Mouse (Mus musculus) liver, embryonic 14.5 days (tissue): Measurements from ENCODE around the gene Kif7. TPM values are rescaled to one million over a fixed set of nuclear protein-coding genes. Genes with fewer than 3 reads are reported as not detected.

Experiments used
- ATAC-seq: fragments of 200-750 bp; cut with Nextera tagmentation; 2 replicates; pipeline ENCODE4 v1.8.0; 2017; ENCODE audit warnings: moderate number of reproducible peaks, mild to moderate bottlenecking, moderate library complexity; ENCODE audit not compliant: insufficient read depth
- DNase-seq, 3 experiments: peaks; one replicate each; pipeline ENCODE4 v3.0.0-alpha.2; 2012 to 2013; ENCODE audit warnings: low read depth in 3 of 3, low spot score in 3 of 3
- H3K27ac ChIP-seq: fragments of 300-500 bp; sonication (generic); 2 replicates; pipeline ENCODE4 v1.5.1; 2014; ENCODE audit warnings: moderate library complexity, mild to moderate bottlenecking, control low read depth, inconsistent platforms
- H3K27me3 ChIP-seq: fragments of 300-500 bp; sonication (generic); 2 replicates; pipeline ENCODE4 v1.6.1; 2014; ENCODE audit warnings: mild to moderate bottlenecking, low read length, moderate library complexity; ENCODE audit not compliant: control insufficient read depth, insufficient read depth
- H3K36me3 ChIP-seq: fragments of 300-500 bp; sonication (generic); replicated peaks from 2 replicates; pipeline ENCODE4 v1.6.1; 2014; ENCODE audit warnings: low read depth; ENCODE audit not compliant: control insufficient read depth, insufficient read depth
- H3K4me1 ChIP-seq, 2 experiments: fragments of 200-500 bp in 1 of 2; fragments of 300-500 bp in 1 of 2; sonication (generic) in 1 of 2; replicated peaks; 2 replicates each; pipeline ENCODE4 v1.6.1; 2012 to 2014; ENCODE audit warnings: antibody characterized with exemption in 1 of 2, inconsistent platforms in 1 of 2, low read length in 1 of 2; ENCODE audit not compliant: control insufficient read depth in 2 of 2, insufficient read depth in 2 of 2
- H3K4me2 ChIP-seq: fragments of 300-500 bp; sonication (generic); 2 replicates; pipeline ENCODE4 v1.6.1; 2014; ENCODE audit warnings: low read depth, mild to moderate bottlenecking, control low read depth, moderate library complexity
- H3K4me3 ChIP-seq, 2 experiments: fragments of 200-500 bp in 1 of 2; fragments of 300-500 bp in 1 of 2; sonication (generic) in 1 of 2; 2 replicates each; pipeline ENCODE4 v1.5.1; 2012 to 2014; ENCODE audit warnings: low read depth in 2 of 2, low read length in 2 of 2, mild to moderate bottlenecking in 2 of 2, control low read depth in 1 of 2, inconsistent platforms in 1 of 2, moderate library complexity in 1 of 2; ENCODE audit not compliant: insufficient read depth in 1 of 2
- H3K9ac ChIP-seq: fragments of 300-500 bp; sonication (generic); replicated peaks from 2 replicates; pipeline ENCODE4 v1.6.1; 2014; ENCODE audit warnings: mild to moderate bottlenecking, control low read depth, moderate library complexity
- H3K9me3 ChIP-seq: fragments of 300-500 bp; sonication (generic); 2 replicates; pipeline ENCODE4 v1.6.1; 2016; ENCODE audit warnings: low read length, mixed read lengths; ENCODE audit not compliant: control insufficient read depth
- CTCF ChIP-seq: IDR thresholded peaks from 2 replicates; pipeline ENCODE4 v1.5.1; 2016; ENCODE audit warnings: antibody characterized with exemption, low read depth, control low read depth
- EP300 ChIP-seq: IDR thresholded peaks from 2 replicates; pipeline ENCODE4 v1.6.1; 2016; ENCODE audit warnings: antibody characterized with exemption, low read depth
- WGBS: fragments of 180-500 bp; shearing (Covaris S2); extraction: QIAGEN DNeasy Blood & Tissue Kit; methylation state at CpG from one replicate; pipeline ENCODE4 v1.1.7; 2014; ENCODE audit not compliant: insufficient replicate concordance; 5-methylcytosine and 5-hydroxymethylcytosine counted together
- polyA plus RNA-seq, 2 experiments: library from polyadenylated mRNA; depleted of rRNA in 1 of 2; stranded (reverse) in 1 of 2; unstranded in 1 of 2; fragments of >200 nt; fragmentation: Nextera tagmentation in 1 of 2; extraction: Ambion mirVana in 1 of 2; gene quantifications; 2 replicates each; pipeline versions ENCODE4 v1.2.1 to v1.2.3; 2012 to 2014

Kif7 gene
- polyA plus RNA-seq, 2 experiments, result 0.15 to 0.56 TPM

GRCm38 (mm10) chr7:79742659-79743536, 27.4 kb upstream of the Kif7 start, which contains the start of the genes Pex11a and Wdr93:
Pex11a (minus strand) TSS chr7:79743131.
Wdr93 (plus strand) TSS chr7:79743163.
- H3K9ac ChIP-seq, result peak within 1 kb of the TSS; percentile 2
- peak; percentile 44 to 55 (median 45) for DNase-seq
- WGBS, result 3% methylated on average over 46 of the region's 46 CpGs
- no peaks in the 10 kb centered on the region for H3K36me3 ChIP-seq
- peaks cover 3 to 6% of the 10 kb centered on the region in 2 experiments; a peak in 2 of 4 replicates for H3K4me1 ChIP-seq
- peak within 1 kb of the TSS; percentile 51 to 60 for H3K4me3 ChIP-seq
- no peak within 1 kb of the TSS for H3K27ac ChIP-seq
- H3K4me2 ChIP-seq, result peak within 1 kb of the TSS; percentile 70
- TF ChIP-seq CTCF (no peak), EP300 (no peak)
- ATAC-seq, result peak; percentile 48; the same call in 1 of the 2 replicates
- H3K27me3 ChIP-seq, result no peaks in the 10 kb centered on the region
- no peaks in the 10 kb centered on the region for H3K9me3 ChIP-seq

- Histone ChIP-seq H3K9me3 (no peaks in the 10 kb centered on the region), H3K4me3 (peak overlapping the region; percentile 51 to 60), H3K4me1 (peaks cover 3 to 6% of the 10 kb centered on the region in 2 experiments; a peak in 2 of 4 replicates), H3K36me3 (no peaks in the 10 kb centered on the region), H3K27me3 (no peaks in the 10 kb centered on the region), H3K27ac (no peak overlapping the region), H3K4me2 (peak overlapping the region; percentile 70), H3K9ac (peak overlapping the region; percentile 2)
- TF ChIP-seq EP300, result no peak; the same call in 1 of the 2 replicates
- no peak for TF ChIP-seq CTCF
- ATAC-seq (no peak), DNase-seq (peak in 1 of 3 experiments; percentile 14)
- 9% methylated on average over 11 of the region's 11 CpGs for WGBS
These were observed 26.7 kb upstream of the Kif7 start for GRCm38 (mm10) chr7:79742277-79742658.

- Histone ChIP-seq H3K9ac (no peak overlapping the region), H3K4me3 (no peak overlapping the region), H3K36me3 (no peaks in the 10 kb centered on the region), H3K4me2 (no peak overlapping the region), H3K9me3 (no peaks in the 10 kb centered on the region), H3K27ac (no peak overlapping the region), H3K4me1 (peaks cover 3 to 6% of the 10 kb centered on the region in 2 experiments; a peak in 2 of 4 replicates), H3K27me3 (no peaks in the 10 kb centered on the region)
- DNase-seq (no peak), ATAC-seq (no peak)
- TF ChIP-seq CTCF (no peak), EP300 (no peak)
- WGBS, result 52% methylated on average over 4 of the region's 4 CpGs
These were observed 24.8 kb upstream of the Kif7 start for GRCm38 (mm10) chr7:79740279-79740678.

- no peaks in the 10 kb centered on the region for H3K36me3 ChIP-seq
- no peaks in the 10 kb centered on the region for H3K9me3 ChIP-seq
- no peak overlapping the region for H3K27ac ChIP-seq
- DNase-seq, result no peak
- TF ChIP-seq EP300, result no peak
- TF ChIP-seq CTCF, result no peak
- ATAC-seq, result no peak
- WGBS, result 74% methylated on average over 2 of the region's 2 CpGs
- H3K4me2 ChIP-seq, result no peak overlapping the region
- peaks cover 3 to 6% of the 10 kb centered on the region in 2 experiments; a peak in 2 of 4 replicates for H3K4me1 ChIP-seq
- H3K9ac ChIP-seq, result no peak overlapping the region
- H3K4me3 ChIP-seq, result no peak overlapping the region
- no peaks in the 10 kb centered on the region for H3K27me3 ChIP-seq
These were observed 23.4 kb upstream of the Kif7 start for GRCm38 (mm10) chr7:79738913-79739312.

GRCm38 (mm10) chr7:79736511-79736910, 21.0 kb upstream of the Kif7 start:
- DNase-seq, result no peak
- 75% methylated on average over 14 of the region's 14 CpGs for WGBS

More at GRCm38 (mm10) chr7:79736511-79736910, 21.0 kb upstream of the Kif7 start:
- H3K27me3 ChIP-seq, result no peaks in the 10 kb centered on the region
- no peaks in the 10 kb centered on the region for H3K36me3 ChIP-seq
- H3K4me2 ChIP-seq, result no peak overlapping the region
- H3K27ac ChIP-seq, result no peak overlapping the region
- no peaks in the 10 kb centered on the region for H3K4me1 ChIP-seq
- TF ChIP-seq EP300 (no peak), CTCF (no peak)
- no peaks in the 10 kb centered on the region for H3K9me3 ChIP-seq
- no peak overlapping the region for H3K9ac ChIP-seq
- ATAC-seq, result no peak
- no peak overlapping the region for H3K4me3 ChIP-seq
